Mouse (Mus musculus) small intestine, adult 2 months (tissue): ENCODE measurements at regions not wholly inside any gene's neighbourhood (a gene's known extent, or its start where the extent isn't known, plus 50 kb on each side); places are given as distances from the start of the nearest gene placed in this dataset.

Experiments
- H3K27ac ChIP-seq: fragments of 200-500 bp; 2 replicates; pipeline ENCODE4 v1.5.1; 2012; ENCODE audit warnings: low read depth, low read length, control low read depth, inconsistent platforms; ENCODE audit not compliant: insufficient read depth
- H3K27me3 ChIP-seq: fragments of 200-500 bp; 2 replicates; pipeline ENCODE4 v1.6.1; 2012; ENCODE audit warnings: mild to moderate bottlenecking, moderate library complexity, low read length, inconsistent platforms; ENCODE audit not compliant: control insufficient read depth, insufficient read depth
- H3K36me3 ChIP-seq: fragments of 200-500 bp; 2 replicates; pipeline ENCODE4 v1.6.1; 2012; ENCODE audit warnings: mild to moderate bottlenecking, low read length, control low read depth, inconsistent platforms; ENCODE audit not compliant: control insufficient read depth, insufficient read depth
- H3K4me1 ChIP-seq: fragments of 200-500 bp; 2 replicates; pipeline ENCODE4 v1.6.1; 2012; ENCODE audit warnings: low read length, inconsistent platforms, mixed read lengths; ENCODE audit not compliant: control insufficient read depth, insufficient read depth, insufficient read length
- H3K4me3 ChIP-seq: fragments of 200-500 bp; 2 replicates; pipeline ENCODE4 v1.5.1; 2012; ENCODE audit warnings: low read depth, mild to moderate bottlenecking, control low read depth, inconsistent platforms, low read length, moderate library complexity
- CTCF ChIP-seq: fragments of 200-500 bp; IDR thresholded peaks from 2 replicates; pipeline ENCODE4 v1.5.1; 2012; ENCODE audit warnings: low read depth, mild to moderate bottlenecking, control low read depth, inconsistent platforms, low read length, moderate library complexity, mixed read lengths; ENCODE audit not compliant: insufficient replicate concordance, insufficient read length; ENCODE audit errors: extremely low read depth
- POLR2A ChIP-seq: fragments of 200-500 bp; IDR thresholded peaks from 2 replicates; pipeline ENCODE4 v1.6.1; 2012; ENCODE audit warnings: low read depth, mild to moderate bottlenecking, control low read depth, inconsistent platforms, low read length, moderate library complexity
- WGBS: fragments of 180-500 bp; shearing (Covaris S2); methylation state at CpG from one replicate; pipeline ENCODE4 v1.1.7; 2018; 5-methylcytosine and 5-hydroxymethylcytosine counted together

GRCm38 (mm10) chr8:8947516-8948161 lies 257.3 kb upstream of the Arglu1 start:
- 50% methylated on average over 7 of the region's 7 CpGs for WGBS
- no peaks in the 10 kb centered on the region for H3K27me3 ChIP-seq
- TF ChIP-seq POLR2A = no peak
- TF ChIP-seq CTCF = no peak
- H3K27ac ChIP-seq = no peak overlapping the region
- H3K4me3 ChIP-seq = no peak overlapping the region
- H3K4me1 ChIP-seq = no peaks in the 10 kb centered on the region
- H3K36me3 ChIP-seq = no peaks in the 10 kb centered on the region

DNA sequence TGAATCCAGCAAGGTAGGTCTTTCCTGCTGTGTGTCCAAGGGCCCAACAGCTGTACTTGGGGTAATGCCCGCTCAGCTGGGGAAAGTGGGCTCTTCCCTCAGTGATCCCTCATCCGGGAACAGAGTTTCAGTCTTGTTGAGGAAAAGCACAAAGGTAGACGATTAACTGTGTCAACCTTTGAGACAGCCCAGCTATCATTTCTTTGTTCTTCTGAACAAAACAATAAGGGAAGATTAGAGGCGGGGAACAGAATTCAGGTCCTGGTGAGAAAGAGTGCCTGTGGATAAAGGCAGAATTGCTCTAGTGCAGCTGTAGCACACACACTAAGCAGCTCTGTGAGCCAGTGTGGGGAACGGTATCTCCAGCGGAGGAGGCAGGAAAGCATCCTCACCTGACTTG lies 252.7 kb upstream of the Arglu1 start:
- Histone ChIP-seq H3K4me1 (no peaks in the 10 kb centered on the region), H3K4me3 (no peak overlapping the region), H3K27me3 (no peaks in the 10 kb centered on the region), H3K27ac (no peak overlapping the region), H3K36me3 (no peaks in the 10 kb centered on the region)
- WGBS = 68% methylated on average over 6 of the region's 6 CpGs
- no peak for TF ChIP-seq CTCF
- TF ChIP-seq POLR2A = no peak

GRCm38 (mm10) chr8:8940899-8941298 lies 250.6 kb upstream of the Arglu1 start:
- WGBS = 89% methylated on average over 4 of the region's 4 CpGs
- Histone ChIP-seq H3K4me3 (no peak overlapping the region), H3K36me3 (no peaks in the 10 kb centered on the region), H3K27me3 (no peaks in the 10 kb centered on the region), H3K27ac (no peak overlapping the region), H3K4me1 (no peaks in the 10 kb centered on the region)
- no peak for TF ChIP-seq CTCF
- no peak for TF ChIP-seq POLR2A

GRCm38 (mm10) chr8:8938536-8938935 lies 248.2 kb upstream of the Arglu1 start:
- 75% methylated on average over 7 of the region's 7 CpGs for WGBS
- no peak overlapping the region for H3K27ac ChIP-seq
- no peaks in the 10 kb centered on the region for H3K27me3 ChIP-seq
- H3K4me3 ChIP-seq = no peak overlapping the region
- TF ChIP-seq POLR2A = no peak
- TF ChIP-seq CTCF = no peak
- H3K36me3 ChIP-seq = no peaks in the 10 kb centered on the region
- H3K4me1 ChIP-seq = no peaks in the 10 kb centered on the region

DNA sequence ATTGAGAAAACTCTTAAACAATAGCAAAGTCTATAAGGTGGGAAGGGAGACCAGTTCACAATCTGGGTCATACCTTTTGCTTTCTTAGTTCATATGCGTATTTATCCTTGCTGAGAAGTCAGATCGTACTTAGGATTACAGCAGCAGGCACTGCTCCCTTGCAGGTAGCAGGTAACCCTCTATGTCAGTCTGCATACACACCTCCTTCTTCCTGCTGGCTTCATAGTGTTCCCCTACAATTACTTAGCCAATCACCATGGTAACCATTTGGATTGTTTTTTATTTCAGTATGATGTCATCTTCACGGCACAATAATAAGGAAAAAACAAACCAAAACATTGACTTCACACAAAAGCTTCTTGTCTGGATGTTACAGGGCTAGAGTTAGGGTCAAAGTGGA lies 242.1 kb upstream of the Arglu1 start:
- H3K4me3 ChIP-seq = no peak overlapping the region
- TF ChIP-seq POLR2A = no peak
- TF ChIP-seq CTCF = no peak
- H3K36me3 ChIP-seq = no peaks in the 10 kb centered on the region
- no peak overlapping the region for H3K27ac ChIP-seq
- WGBS = 62% methylated on average over 3 of the region's 3 CpGs
- H3K27me3 ChIP-seq = no peaks in the 10 kb centered on the region
- H3K4me1 ChIP-seq = no peaks in the 10 kb centered on the region

- Histone ChIP-seq H3K36me3 (no peaks in the 10 kb centered on the region), H3K4me3 (no peak overlapping the region), H3K27ac (no peak overlapping the region), H3K4me1 (no peaks in the 10 kb centered on the region), H3K27me3 (no peaks in the 10 kb centered on the region)
- WGBS = 68% methylated on average over 6 of the region's 6 CpGs
- no peak for TF ChIP-seq CTCF
- TF ChIP-seq POLR2A = no peak
Measured at GRCm38 (mm10) chr8:8931746-8932145, 241.4 kb upstream of the Arglu1 start.

GRCm38 (mm10) chr8:8928074-8928862 lies 237.9 kb upstream of the Arglu1 start:
- no peak overlapping the region for H3K27ac ChIP-seq
- no peak overlapping the region for H3K4me3 ChIP-seq
- H3K27me3 ChIP-seq = no peaks in the 10 kb centered on the region
- whole genome bisulfite sequencing = 89% methylated on average over 18 of the region's 18 CpGs
- H3K4me1 ChIP-seq = no peaks in the 10 kb centered on the region
- no peaks in the 10 kb centered on the region for H3K36me3 ChIP-seq
- TF ChIP-seq CTCF (no peak), POLR2A (no peak)

GRCm38 (mm10) chr8:8921446-8921845 lies 231.1 kb upstream of the Arglu1 start:
- H3K4me3 ChIP-seq = no peak overlapping the region
- no peak overlapping the region for H3K27ac ChIP-seq
- no peaks in the 10 kb centered on the region for H3K36me3 ChIP-seq
- H3K4me1 ChIP-seq = no peaks in the 10 kb centered on the region
- no peaks in the 10 kb centered on the region for H3K27me3 ChIP-seq
- WGBS = 60% methylated on average over 2 of the region's 2 CpGs
- TF ChIP-seq POLR2A (no peak), CTCF (no peak)
